Mouse (Mus musculus) kidney, postnatal 4 days (tissue): ENCODE results near the gene Pla2g4e.
"Not testable (repeated sequence)": the region's sequence is repeated elsewhere in the genome, so short reads cannot be mapped to it uniquely, and the experiment has no call there.

Experiments used
- DNase-seq, 2 experiments: peaks; one replicate each; pipeline ENCODE4 v3.0.0; 2021; ENCODE audit warnings: mixed read lengths in 2 of 2

The Pla2g4e gene

GRCm38 (mm10) chr2:120244679-120245420 lies at the start of gene Pla2g4e:
Gene Pla2g4e (minus strand): TSS chr2:120245335.
- DNase-seq, result peak; percentile 40 to 50

DNA sequence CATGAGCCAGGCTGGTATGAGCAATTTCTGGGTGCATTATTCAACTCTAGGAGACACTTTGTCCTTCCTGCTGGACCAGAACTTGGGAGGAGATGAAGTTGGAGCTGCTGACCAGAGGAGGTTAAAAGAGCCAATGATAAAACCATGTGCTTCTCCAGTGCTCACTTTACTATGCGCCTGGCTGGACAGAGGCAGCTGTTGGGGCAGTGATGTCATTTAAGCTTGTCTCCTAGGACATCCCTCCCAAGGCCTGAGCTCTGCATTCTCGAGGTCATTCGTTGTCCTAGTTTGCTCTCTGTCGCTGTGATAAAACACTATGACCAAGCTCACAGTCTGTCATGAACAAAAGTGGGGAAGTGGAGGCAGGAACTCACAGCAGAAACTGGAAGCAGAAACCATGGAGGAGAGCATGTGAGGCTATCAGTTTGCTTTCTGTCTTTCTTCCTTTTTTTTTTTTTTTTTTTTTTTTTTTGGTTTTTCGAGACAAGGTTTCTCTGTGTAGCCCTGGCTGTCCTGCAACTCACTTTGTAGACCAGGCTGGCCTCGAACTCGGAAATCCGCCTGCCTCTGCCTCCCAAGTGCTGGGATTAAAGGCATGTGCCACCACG lies 46.4 kb upstream of the Pla2g4e start:
- DNase-seq, result no peak

GRCm38 (mm10) chr2:120288995-120289394 lies 43.9 kb upstream of the Pla2g4e start, which contains the start of gene Pla2g4d:
Gene Pla2g4d (minus strand): TSS chr2:120289197.
- no peak for DNase-seq

- no peak for DNase-seq
These were observed 43.3 kb upstream of the Pla2g4e start for GRCm38 (mm10) chr2:120288401-120288800.

- no peak for DNase-seq
These were observed 40.5 kb upstream of the Pla2g4e start for GRCm38 (mm10) chr2:120285639-120286038.

DNA sequence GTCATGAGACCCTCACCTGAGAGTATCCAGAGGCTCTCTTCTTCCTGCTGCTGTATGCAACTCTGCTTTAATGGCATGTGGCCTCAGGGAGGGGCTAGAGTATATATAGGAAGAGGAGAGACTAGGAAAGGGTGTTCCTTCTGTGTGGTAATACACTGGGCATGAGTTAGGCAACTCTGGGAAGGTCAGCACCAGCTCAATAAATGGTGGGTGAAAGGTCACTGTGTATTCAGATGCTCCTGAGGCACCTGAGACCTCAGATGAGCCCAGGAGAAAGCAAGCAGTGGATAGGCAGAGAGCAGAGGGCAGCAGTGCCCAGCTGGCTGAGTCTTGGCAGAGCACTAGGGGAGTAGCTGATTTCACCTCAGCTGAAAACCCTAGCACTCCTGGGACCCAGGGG lies 39.6 kb upstream of the Pla2g4e start:
- DNase-seq, result no peak

GRCm38 (mm10) chr2:120284094-120284493 lies 39.0 kb upstream of the Pla2g4e start:
- no peak for DNase-seq

- no peak for DNase-seq
These were observed 38.4 kb upstream of the Pla2g4e start for GRCm38 (mm10) chr2:120283550-120283949.

GRCm38 (mm10) chr2:120281221-120281620 lies 36.1 kb upstream of the Pla2g4e start:
- peak in 1 of 2 experiments; percentile 11 for DNase-seq

- DNase-seq, result peak; percentile 74 to 77
These were observed 34.8 kb upstream of the Pla2g4e start for GRCm38 (mm10) chr2:120279961-120280360.

DNA sequence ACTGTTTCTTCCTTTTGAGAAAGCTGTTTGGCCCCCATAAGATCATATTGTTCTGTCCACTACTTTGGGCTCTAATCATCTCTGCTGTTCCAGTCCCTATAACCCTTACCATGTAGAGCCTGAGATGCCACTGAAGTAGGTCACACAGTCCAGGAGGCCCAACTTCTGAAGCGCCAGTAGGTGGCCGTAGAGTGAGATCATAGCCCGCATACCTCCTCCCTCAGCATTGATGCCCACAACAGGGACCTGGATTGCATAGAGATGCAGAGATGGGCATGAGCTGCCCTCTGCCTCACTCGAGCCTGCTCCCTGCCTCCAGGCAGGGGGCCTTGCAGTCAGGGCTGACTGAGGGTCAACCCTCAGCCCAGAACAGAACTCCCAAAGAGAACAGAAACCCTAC lies 31.8 kb upstream of the Pla2g4e start:
- no peak for DNase-seq

DNA sequence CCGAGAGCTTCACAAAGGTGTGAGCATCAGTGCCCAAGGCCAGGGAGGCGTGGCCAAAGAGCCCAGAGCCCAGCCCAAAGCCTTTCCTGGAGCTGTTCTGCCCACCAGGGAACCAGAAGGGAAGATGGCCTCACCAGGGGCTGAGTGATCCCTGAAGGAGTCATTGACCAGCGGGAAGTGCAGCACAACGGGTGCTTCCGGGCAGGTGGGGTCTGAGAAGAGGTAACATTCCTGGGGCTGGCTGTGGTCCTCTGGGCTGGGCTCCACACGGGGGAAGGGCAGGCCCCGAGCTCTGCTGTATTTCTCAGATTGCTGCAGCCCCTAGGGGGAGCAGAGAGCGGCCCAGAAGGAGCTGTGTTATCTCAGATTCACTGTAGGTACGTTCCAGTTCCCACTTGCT lies 23.5 kb upstream of the Pla2g4e start:
- peak; percentile 56 to 60 for DNase-seq

DNA sequence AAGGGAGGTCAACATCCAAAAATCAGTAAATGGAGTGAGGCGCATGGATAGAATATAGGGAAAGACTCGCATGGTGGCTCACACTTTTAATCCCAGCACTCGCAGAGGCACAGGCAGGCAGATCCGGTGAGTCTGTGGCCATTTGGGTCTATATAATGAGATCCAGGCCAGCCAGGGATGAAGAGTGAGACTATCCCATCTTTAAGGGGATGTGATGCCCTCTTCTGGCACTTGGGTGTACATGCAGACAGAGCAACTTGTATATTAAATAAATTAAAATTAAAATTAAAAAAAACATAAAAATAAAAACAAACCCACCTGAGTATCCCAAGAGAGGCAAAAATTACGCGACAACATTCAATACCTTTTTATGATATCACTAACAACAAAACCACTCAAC lies 20.4 kb upstream of the Pla2g4e start:
- no peak for DNase-seq

DNA sequence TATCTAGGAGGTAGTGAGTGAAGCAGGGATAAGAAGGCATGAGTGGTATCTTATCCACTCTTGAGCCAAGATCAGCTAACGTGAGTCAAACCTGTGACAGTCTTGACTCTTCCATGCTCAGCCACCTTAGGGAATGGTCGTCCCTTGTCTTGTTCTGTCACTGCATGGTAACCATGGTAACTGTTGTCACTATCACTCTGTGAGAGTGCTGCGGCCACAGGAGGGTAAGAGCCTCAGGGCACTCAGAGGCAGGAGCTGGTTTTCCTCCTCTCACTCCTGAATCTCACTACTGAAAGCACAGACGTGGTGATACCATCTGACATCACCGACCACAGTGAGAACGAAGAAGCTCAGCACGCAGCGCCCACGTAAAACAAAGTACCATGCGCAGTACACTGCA lies 19.7 kb upstream of the Pla2g4e start:
- DNase-seq, result no peak

- DNase-seq, result no peak
These were observed 17.7 kb upstream of the Pla2g4e start for GRCm38 (mm10) chr2:120262876-120263275.

GRCm38 (mm10) chr2:120261346-120261745 lies 16.2 kb upstream of the Pla2g4e start:
- DNase-seq, result no peak

DNA sequence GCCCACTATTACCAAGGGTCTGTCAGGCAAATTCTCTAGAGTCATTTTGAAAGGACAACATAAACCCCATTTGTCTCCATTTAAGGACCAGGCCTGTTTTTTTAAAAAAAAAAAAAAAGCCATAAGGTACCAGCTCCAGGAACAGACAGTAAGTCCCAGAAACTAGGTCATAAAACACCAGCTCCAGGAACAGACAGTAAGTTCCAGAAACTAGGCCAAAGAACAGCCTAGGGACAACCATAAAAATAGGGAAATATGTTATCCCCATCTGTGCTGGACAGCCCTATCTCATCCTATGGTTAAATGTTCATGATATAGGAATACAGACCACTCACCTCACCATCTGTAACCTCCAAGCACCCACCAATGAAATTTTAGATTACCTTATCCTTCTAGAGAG lies 11.1 kb upstream of the Pla2g4e start:
- no peak for DNase-seq

GRCm38 (mm10) chr2:120252644-120253043 lies 7.5 kb upstream of the Pla2g4e start:
- no peak for DNase-seq

GRCm38 (mm10) chr2:120245421-120246016 lies 384 bp upstream of the Pla2g4e start:
- DNase-seq, result peak; percentile 20 to 41

DNA sequence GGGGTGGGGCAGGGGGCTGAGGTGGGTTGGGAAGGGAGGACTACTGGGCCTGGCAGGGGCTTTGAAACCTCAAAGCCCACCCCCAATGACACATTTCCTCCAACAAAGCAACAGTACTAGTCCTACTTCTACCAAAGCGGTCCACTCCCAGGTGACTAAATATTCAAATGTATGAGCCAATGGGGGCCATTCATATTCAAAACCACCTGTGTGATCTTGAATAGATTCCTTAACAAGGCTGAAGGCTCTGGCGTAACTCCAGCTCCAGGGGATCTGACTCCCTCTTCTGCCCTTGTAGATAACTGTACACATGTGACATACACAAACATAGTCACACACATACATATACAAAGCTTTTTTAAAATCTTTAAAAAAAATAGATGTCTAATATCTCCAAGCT lies 1.1 kb downstream of the Pla2g4e start:
- no peak for DNase-seq

DNA sequence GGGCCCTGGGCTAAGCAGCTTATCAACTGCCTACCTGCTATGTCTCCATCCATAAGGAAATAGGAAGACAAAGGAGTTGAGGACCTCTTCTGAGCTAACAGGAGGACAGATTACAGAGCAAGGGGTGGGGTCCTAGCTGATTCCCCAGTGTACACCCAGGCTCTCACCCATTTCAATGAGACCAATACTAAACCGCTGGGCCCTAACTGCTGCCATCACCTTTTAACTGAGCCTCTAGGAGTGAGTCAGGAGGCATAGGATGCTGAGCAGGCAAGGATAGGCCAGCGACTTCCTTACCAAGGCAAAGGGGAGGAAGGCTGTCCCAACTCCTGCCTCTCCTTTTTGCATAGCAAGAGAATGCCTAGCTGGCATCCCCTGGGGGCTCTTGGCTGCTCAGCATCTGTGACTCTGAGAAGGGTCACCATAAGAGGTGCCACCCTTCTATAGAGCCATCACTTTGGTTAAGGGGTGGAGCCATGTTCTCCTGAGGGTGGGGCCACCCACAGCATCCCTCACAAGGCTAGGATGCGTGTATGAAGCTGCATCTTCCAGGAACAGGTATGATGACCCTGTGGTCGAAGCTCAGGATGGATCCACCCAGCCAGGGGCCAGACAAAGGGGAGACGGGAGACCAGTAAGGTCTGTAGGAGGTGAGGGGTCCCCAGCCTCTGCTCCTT lies 2.2 kb downstream of the Pla2g4e start:
- DNase-seq, result no peak

DNA sequence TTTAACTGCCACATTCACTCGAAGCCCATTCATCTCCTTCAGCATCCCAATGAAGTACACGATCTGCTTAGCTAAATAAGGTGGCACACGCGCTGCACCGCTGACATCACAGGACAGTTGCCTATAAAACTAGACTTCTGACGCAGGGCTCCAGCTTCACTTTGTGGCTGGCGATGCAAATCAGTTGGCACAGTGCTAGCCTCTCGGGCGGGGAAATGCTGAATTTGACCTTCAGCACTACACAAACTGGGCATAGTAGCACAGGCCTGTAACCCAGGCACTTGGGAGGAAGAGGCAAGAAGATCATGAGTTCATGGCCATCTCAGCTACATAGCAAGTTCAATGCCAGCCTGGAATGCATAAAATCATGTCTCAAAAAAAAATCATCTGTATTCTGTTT lies 6.4 kb downstream of the Pla2g4e start:
- DNase-seq, result not testable (repeated sequence)

- DNase-seq, result no peak
These were observed 7.4 kb downstream of the Pla2g4e start for GRCm38 (mm10) chr2:120237784-120238183.
